Mouse (Mus musculus) brain, embryonic 14.5 days (tissue): ENCODE data around the gene Use1. TPM values are rescaled to one million over a fixed set of nuclear protein-coding genes. Genes with fewer than 3 reads are reported as not detected.

Experiments
- DNase-seq: peaks from one replicate; pipeline ENCODE4 v3.0.0-alpha.2; 2011; ENCODE audit warnings: low read depth
- CTCF ChIP-seq: fragments of 200-500 bp; IDR thresholded peaks from 2 replicates; pipeline ENCODE4 v1.5.1; 2012; ENCODE audit warnings: inconsistent platforms, mild to moderate bottlenecking, moderate library complexity, borderline replicate concordance; ENCODE audit not compliant: insufficient read depth, insufficient read length; ENCODE audit errors: extremely low read depth
- POLR2A ChIP-seq: fragments of 200-500 bp; IDR thresholded peaks from 2 replicates; pipeline ENCODE4 v1.6.1; 2012; ENCODE audit warnings: mild to moderate bottlenecking, inconsistent platforms, borderline replicate concordance; ENCODE audit not compliant: poor library complexity, insufficient read depth, insufficient read length, severe bottlenecking; ENCODE audit errors: extremely low read depth
- polyA plus RNA-seq: library from polyadenylated mRNA; depleted of rRNA; stranded (reverse); fragments of >200 nt; gene quantifications from 2 replicates; pipeline ENCODE4 v1.2.3, GENCODE M21; 2012

The Use1 gene
- polyA plus RNA-seq, 1 experiment, result 155 TPM

GRCm38 (mm10) chr8:71379512-71380075 is 12.9 kb downstream of the Use1 start:
- no peak for DNase-seq

GRCm38 (mm10) chr8:71380178-71381171 is 13.8 kb downstream of the Use1 start:
- no peak for DNase-seq

More at GRCm38 (mm10) chr8:71379512-71380075, 12.9 kb downstream of the Use1 start:
- TF ChIP-seq CTCF (no peak), POLR2A (no peak)

DNA sequence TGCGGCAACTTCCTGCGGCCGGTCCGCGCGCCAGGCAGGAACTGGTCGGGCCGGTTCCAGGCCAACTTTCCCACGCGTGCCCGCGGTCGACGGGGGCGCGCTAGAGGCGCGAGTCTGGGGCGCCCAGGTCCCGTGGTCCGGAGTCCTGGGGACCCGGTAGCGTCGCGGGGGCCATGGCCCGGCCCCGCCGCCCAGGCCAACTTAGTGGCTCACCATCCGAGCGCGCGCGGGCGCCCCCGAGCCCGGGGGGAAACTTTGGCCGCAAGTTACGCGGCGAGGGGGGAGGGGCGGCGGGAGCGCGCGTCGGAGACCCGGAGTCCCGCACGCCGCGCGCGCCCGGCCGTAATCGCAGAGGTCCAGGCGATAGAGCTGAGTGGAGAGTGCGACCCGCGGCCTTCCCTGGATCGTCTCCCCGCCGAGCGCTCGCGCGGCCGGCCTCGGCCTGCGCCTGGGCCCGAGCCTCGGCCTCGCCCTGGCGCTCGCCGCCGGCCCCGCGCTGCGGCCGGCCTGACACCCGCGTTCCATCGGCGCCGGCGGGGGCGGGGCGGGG is 14.8 kb downstream of the Use1 start, which contains the start of gene Nr2f6:
Gene Nr2f6 (minus strand): TSS at position 540 of the 550 bp plus-strand sequence.
- peak; percentile 75 for DNase-seq
- no peak for TF ChIP-seq CTCF
- 0 out of 2 replicates have a peak, but pooled peaks have one; percentile 13 for TF ChIP-seq POLR2A

More at GRCm38 (mm10) chr8:71380178-71381171, 13.8 kb downstream of the Use1 start:
- TF ChIP-seq POLR2A (no peak), CTCF (no peak)

GRCm38 (mm10) chr8:71381971-71382961 is 15.6 kb downstream of the Use1 start:
- TF ChIP-seq CTCF, result no peak
- TF ChIP-seq POLR2A, result peak; percentile 13; the same call in 1 of the 2 replicates

GRCm38 (mm10) chr8:71383396-71383795 is 16.7 kb downstream of the Use1 start:
- TF ChIP-seq POLR2A, result no peak
- no peak for DNase-seq

More at GRCm38 (mm10) chr8:71381971-71382961, 15.6 kb downstream of the Use1 start:
- DNase-seq, result peak; percentile 89

- DNase-seq, result no peak
- TF ChIP-seq CTCF (no peak), POLR2A (no peak)
These were observed 17.2 kb downstream of the Use1 start for GRCm38 (mm10) chr8:71383860-71384259.

DNA sequence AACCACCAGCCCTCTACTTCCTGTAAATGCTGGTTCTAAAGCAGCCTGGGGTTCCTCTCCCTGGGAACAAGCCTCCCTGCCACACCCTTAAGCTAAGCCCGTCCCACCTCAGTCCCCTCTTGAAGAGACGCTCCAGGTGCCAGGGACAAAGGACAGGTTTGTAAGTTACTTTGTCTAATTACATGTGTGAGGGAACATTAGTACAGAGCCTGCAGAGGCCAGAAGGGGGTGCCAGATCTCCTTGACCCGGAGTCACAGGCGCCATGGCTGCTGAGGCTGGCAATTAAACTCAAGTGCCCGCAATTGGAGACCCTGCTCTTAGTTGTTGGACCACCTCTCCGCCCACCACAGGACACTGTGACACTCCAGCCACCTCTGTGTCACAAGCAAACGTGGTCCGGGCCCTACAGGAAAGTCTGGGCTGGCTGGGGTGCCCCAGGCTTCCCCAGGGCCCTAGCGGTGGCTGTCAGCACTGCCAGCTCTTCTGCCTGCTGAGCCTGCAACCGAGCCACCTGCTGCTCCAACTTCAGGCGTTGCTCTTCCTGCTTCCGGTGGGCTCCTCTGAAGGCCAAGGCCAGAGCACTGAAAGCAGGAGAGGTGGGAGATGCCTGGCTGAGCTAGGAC is 18.7 kb downstream of the Use1 start:
- TF ChIP-seq CTCF (no peak), POLR2A (no peak)
- no peak for DNase-seq

GRCm38 (mm10) chr8:71388267-71388666 is 21.6 kb downstream of the Use1 start:
- no peak for TF ChIP-seq POLR2A
- no peak for TF ChIP-seq CTCF
- no peak for DNase-seq

GRCm38 (mm10) chr8:71391696-71392095 is 25.0 kb downstream of the Use1 start:
- DNase-seq, result no peak
- TF ChIP-seq CTCF (no peak), POLR2A (no peak)

- DNase-seq, result no peak
- no peak for TF ChIP-seq CTCF
- no peak for TF ChIP-seq POLR2A
These were observed 25.7 kb downstream of the Use1 start for GRCm38 (mm10) chr8:71392391-71392790.

- no peak for TF ChIP-seq POLR2A
- no peak for TF ChIP-seq CTCF
- peak; percentile 53 for DNase-seq
These were observed 26.2 kb downstream of the Use1 start for GRCm38 (mm10) chr8:71392871-71393270.
